Mouse (Mus musculus): ENCODE results near the gene Aak1. TPM values are rescaled to one million over a fixed set of nuclear protein-coding genes. Genes with fewer than 3 reads are reported as not detected.
A peak's percentile ranks its signal among the peaks of the same experiment; 100 is the strongest.

Aak1 gene
- polyA plus RNA-seq, 1 experiment from 2014 or later = 16.6 TPM

DNA sequence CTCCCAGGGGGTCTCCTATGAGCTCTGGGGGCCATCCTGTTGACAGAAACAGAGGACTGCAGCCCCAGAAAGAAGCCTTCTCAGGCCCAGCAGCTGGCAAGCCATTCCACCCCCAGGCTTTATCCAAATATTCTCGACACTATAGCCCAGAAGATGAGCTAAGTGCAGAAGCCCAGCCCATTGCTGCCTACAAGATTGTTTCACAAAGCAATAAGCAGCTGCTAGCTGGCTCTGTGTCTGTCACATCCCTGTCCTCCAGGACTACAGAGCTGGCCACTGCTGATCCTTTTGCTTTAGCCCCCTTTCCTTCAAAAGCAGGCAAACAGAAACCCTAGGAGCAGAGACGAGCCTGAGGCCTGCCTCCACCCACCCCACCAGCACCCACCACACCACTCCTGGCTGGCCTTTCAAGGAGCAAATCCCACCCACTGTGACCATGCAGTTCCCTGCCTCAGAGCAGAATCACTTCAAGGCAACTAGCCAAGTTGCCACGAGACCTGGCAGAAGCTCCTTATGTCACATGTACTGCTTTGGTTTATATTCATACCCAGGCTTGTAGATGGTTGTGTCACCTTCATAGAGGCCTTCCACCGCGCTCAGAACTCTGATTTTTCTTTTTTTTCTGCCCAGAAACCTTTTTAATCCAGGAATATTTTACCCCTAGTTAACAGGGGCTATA lies 147.5 kb downstream of the Aak1 start:
- Histone ChIP-seq H3K4me2 (no peak overlapping the region), H3K27me3 (no peaks in the 10 kb centered on the region), H3K4me1 (replicated peaks) (peaks cover 19% of the 10 kb centered on the region), H3K9ac (no peak overlapping the region), H3K4me3 (no peak overlapping the region), H3K9me3 (replicated peaks) (no peaks in the 10 kb centered on the region), H3K36me3 (peaks cover 20% of the 10 kb centered on the region), H3K27ac (0 out of 2 replicates have a peak overlapping the region, but pooled peaks have one; percentile 15)
- 68% methylated on average over 5 of the region's 5 CpGs for WGBS
- no peak for ATAC-seq (replicated peaks; ENCODE audit: insufficient number of reproducible peaks, insufficient read depth, low FRiP score, low read depth)

DNA sequence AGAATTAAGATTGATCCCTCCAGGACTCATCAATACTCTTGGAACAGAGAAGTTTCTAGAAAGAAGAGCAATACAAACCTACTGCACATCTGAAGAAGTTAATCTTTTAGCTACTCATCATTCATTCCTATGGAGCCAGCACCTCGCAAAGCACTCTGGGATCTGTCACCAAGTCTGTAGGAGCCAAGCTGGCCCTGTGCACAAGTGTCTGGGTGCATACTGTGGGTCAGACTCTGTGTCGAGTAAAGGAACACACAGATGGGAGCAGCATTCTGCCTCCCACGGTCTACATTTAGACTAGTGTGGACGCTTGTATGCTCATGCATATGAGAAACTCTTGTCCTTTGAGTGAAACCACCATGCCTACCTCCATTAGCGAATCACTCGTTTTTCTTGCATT lies 148.0 kb downstream of the Aak1 start:
- H3K27me3 ChIP-seq = no peaks in the 10 kb centered on the region
- no peak overlapping the region for H3K9ac ChIP-seq
- no peak for ATAC-seq (replicated peaks; ENCODE audit: insufficient number of reproducible peaks, insufficient read depth, low FRiP score, low read depth)
- peaks cover 20% of the 10 kb centered on the region for H3K36me3 ChIP-seq
- H3K4me2 ChIP-seq = no peak overlapping the region
- H3K4me3 ChIP-seq = no peak overlapping the region
- H3K27ac ChIP-seq = no peak overlapping the region
- H3K4me1 ChIP-seq (replicated peaks) = peaks cover 17% of the 10 kb centered on the region
- WGBS = 79% methylated on average over 6 of the region's 6 CpGs
- H3K9me3 ChIP-seq (replicated peaks) = no peaks in the 10 kb centered on the region

DNA sequence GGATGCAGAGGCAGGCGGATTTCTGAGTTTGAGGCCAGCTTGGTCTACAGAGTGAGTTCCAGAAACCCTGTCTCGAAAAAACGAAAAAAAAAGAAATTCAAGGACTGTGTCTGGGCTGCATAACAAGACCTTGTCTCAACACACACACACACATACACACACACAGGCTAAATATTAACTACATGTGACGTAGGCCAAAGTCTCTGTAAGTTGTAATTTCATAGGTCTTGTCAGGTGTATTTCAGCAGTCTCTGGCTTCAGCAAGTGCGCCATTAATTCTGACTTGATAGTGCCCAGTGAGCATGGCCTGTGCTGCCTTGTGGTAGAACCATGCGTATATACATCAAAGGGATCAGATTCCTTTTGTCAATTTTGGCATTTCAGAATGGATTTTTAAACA lies 152.7 kb downstream of the Aak1 start:
- H3K9ac ChIP-seq = no peak overlapping the region
- H3K36me3 ChIP-seq = peaks cover 7% of the 10 kb centered on the region
- no peaks in the 10 kb centered on the region for H3K9me3 ChIP-seq (replicated peaks)
- no peaks in the 10 kb centered on the region for H3K27me3 ChIP-seq
- peaks cover 14% of the 10 kb centered on the region for H3K4me1 ChIP-seq (replicated peaks)
- no peak for ATAC-seq (replicated peaks; ENCODE audit: insufficient number of reproducible peaks, insufficient read depth, low FRiP score, low read depth)
- no peak overlapping the region for H3K4me2 ChIP-seq
- H3K4me3 ChIP-seq = no peak overlapping the region
- H3K27ac ChIP-seq = peak overlapping the region; percentile 61
- 90% methylated on average over 6 of the region's 6 CpGs for WGBS

DNA sequence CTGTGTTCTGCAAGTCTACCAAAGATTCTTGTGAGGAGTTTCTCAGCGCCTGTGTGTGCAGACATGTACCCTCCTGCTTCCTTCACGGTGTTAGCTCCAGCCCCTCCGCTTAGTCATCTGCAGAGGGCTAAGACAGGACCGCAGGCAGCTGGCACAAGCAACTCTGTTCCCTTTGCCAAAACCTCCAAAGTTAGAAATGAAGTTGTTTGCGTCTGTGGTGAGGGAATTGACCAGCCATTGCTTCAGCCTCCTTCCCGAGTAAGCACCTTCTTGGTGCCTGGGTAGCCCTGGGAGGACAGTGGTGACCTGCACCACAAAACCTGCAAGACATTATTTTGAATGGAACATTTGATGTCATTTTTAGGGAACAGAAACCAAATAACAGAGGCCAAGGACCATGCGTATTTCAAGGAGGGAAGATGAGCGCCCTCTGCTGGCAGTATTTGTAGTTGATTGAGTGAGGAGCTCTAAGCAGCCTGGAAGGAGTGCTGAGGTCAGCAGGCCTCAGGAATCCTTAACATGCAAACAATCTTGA lies 153.3 kb downstream of the Aak1 start:
- peak; percentile 64 for ATAC-seq (replicated peaks; ENCODE audit: insufficient number of reproducible peaks, insufficient read depth, low FRiP score, low read depth)
- Histone ChIP-seq H3K27ac (peak overlapping the region; percentile 61), H3K9ac (no peak overlapping the region), H3K36me3 (0 out of 2 replicates have a peak, but pooled peaks cover 2% of the 10 kb centered on the region), H3K27me3 (no peaks in the 10 kb centered on the region), H3K4me3 (no peak overlapping the region), H3K9me3 (replicated peaks) (no peaks in the 10 kb centered on the region), H3K4me1 (replicated peaks) (peaks cover 10% of the 10 kb centered on the region), H3K4me2 (0 out of 2 replicates have a peak overlapping the region, but pooled peaks have one; percentile 24)
- 36% methylated on average over 8 of the region's 8 CpGs for WGBS

DNA sequence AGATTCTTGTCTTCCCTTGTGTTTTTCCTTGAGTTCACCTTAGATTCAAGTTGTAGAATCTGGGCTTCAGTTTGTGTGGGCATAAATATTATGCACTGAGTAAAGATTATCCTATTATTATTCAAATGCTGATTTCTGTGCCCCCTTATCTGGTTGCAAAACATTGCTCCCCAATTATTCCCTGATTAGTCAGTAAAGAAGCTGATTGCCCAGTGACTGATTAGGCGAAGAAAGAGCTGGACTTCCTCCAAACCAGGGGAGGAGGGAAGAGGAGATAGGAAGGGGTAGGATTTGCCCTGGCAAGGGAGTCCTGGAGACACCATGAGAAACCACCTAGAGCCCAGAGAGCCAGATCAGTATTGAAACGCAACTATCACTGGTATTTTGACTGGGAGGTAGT lies 154.8 kb downstream of the Aak1 start:
- Histone ChIP-seq H3K4me1 (replicated peaks) (peaks cover 10% of the 10 kb centered on the region), H3K4me3 (no peak overlapping the region), H3K4me2 (no peak overlapping the region), H3K9me3 (replicated peaks) (no peaks in the 10 kb centered on the region), H3K9ac (no peak overlapping the region), H3K36me3 (no peaks in the 10 kb centered on the region), H3K27me3 (no peaks in the 10 kb centered on the region), H3K27ac (no peak overlapping the region)
- ATAC-seq (replicated peaks; ENCODE audit: insufficient number of reproducible peaks, insufficient read depth, low FRiP score, low read depth) = no peak
- WGBS = 71% methylated on average over 2 of the region's 2 CpGs

DNA sequence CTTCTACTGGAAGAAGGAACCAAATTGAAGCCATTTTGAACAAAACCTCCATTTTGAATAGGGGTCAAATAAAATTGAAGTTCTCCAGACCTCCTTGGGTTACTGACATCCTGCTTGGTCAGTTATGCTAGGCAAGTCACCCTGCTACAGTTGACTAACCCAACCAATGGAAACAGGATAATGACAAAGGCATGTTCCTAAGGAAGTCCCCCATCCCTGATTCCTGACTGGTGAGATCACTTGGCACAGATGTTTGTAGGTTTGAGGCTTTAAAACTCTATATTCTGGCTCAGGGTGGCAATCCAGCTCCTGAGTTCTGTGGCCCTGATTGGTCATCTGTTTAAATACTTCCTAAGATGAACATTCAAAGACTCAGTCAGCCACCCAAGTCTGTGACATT lies 156.3 kb downstream of the Aak1 start:
- no peak for ATAC-seq (replicated peaks; ENCODE audit: insufficient number of reproducible peaks, insufficient read depth, low FRiP score, low read depth)
- Histone ChIP-seq H3K27me3 (no peaks in the 10 kb centered on the region), H3K27ac (no peak overlapping the region), H3K9ac (no peak overlapping the region), H3K4me2 (no peak overlapping the region), H3K9me3 (replicated peaks) (no peaks in the 10 kb centered on the region), H3K4me3 (no peak overlapping the region), H3K4me1 (replicated peaks) (peaks cover 16% of the 10 kb centered on the region), H3K36me3 (no peaks in the 10 kb centered on the region)

DNA sequence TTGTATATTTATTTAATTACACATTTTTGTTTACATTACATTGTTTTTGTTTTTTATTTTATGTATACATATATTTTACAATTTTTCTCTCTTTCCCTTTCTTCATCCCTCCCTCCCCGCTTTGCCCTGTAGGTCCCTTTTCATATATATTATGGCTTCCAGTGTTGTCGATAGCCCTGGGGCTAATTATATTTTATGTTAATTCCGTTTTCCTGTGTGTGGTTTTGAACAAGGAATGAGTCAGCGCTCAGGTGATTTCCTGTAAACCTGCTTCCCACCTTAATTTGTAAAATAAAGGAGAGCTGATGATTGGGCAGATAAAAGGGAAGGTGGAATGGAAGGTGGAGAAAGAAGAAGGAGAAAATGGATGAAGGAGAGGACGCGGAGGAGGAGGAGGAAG lies 159.6 kb downstream of the Aak1 start, which contains the start of gene Nfu1:
Gene Nfu1 (plus strand): TSS at position 350 of the 400 bp plus-strand sequence.
- no peaks in the 10 kb centered on the region for H3K9me3 ChIP-seq (replicated peaks)
- H3K36me3 ChIP-seq = peaks cover 12% of the 10 kb centered on the region; the same call in 1 of the 2 replicates
- H3K4me2 ChIP-seq = peak within 1 kb of the TSS; percentile 69
- no peak for ATAC-seq (replicated peaks; ENCODE audit: insufficient number of reproducible peaks, insufficient read depth, low FRiP score, low read depth)
- peak within 1 kb of the TSS; percentile 94 for H3K9ac ChIP-seq
- no peaks in the 10 kb centered on the region for H3K27me3 ChIP-seq
- 75% methylated on average over 6 of the region's 6 CpGs for WGBS
- H3K4me3 ChIP-seq = peak within 1 kb of the TSS; percentile 84
- H3K27ac ChIP-seq = peak within 1 kb of the TSS; percentile 94
- peaks cover 13% of the 10 kb centered on the region for H3K4me1 ChIP-seq (replicated peaks)

DNA sequence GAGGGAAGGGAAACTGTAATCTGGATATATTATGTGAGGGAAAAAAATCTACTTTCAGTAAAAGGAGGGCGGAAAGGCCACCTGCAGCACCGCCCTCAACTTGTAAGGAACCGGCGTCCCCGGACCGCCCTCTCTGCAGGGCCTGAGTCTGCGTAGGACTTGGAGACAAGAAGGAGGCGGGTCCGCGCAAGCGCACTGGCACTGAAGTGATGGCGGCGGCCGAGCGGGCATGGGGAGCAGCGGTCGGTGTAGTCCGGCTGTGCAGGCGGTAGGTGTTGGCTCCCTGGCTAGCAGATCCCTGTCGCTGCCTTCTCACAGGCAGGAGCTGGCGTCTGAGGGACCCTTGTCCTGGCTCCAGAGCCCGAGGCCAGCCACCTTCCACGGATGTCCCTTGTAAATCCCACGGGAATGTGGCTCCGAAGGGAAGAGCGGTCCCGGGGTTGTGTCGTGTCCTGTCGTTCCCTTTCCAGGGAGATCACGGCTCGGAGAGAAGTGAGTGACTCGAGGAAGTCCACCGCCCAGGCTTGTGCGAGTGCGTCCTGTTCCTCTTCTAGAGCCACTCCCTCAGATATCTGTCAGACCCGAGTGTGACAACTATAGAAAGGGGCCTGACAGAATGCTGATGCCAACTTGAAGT lies 160.5 kb downstream of the Aak1 start:
- no peaks in the 10 kb centered on the region for H3K9me3 ChIP-seq (replicated peaks)
- H3K36me3 ChIP-seq = peaks cover 17% of the 10 kb centered on the region
- H3K4me2 ChIP-seq = peak overlapping the region; percentile 69
- H3K9ac ChIP-seq = peak overlapping the region; percentile 94
- H3K4me3 ChIP-seq = peak overlapping the region; percentile 84
- under 1% methylated on average over 36 of the region's 36 CpGs for WGBS
- H3K27ac ChIP-seq = peak overlapping the region; percentile 94
- H3K4me1 ChIP-seq (replicated peaks) = peaks cover 13% of the 10 kb centered on the region
- peak; percentile 95 for ATAC-seq (replicated peaks; ENCODE audit: insufficient number of reproducible peaks, insufficient read depth, low FRiP score, low read depth)
- H3K27me3 ChIP-seq = no peaks in the 10 kb centered on the region

DNA sequence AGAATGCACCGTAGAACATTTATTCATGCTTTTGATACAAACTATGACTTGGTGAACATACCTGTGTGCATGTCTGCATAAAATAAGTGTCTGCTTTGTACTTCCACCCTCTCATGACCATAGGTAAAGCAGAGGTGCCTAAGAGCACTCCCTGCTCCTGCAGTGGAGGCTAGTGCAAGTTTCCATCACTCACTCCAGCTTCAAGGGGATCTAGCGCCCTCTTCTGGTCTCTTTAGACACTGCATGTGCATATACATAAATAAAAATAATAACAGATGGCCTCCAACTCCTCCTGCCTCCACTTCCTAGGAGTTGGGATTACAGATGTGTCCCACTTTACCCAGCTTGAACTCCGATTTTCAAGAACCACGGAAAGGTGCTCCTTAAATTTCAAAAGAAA lies 167.6 kb downstream of the Aak1 start:
- Histone ChIP-seq H3K9me3 (replicated peaks) (0 out of 2 replicates have a peak, but pooled peaks cover 3% of the 10 kb centered on the region), H3K36me3 (peaks cover 58% of the 10 kb centered on the region), H3K4me1 (replicated peaks) (0 out of 2 replicates have a peak, but pooled peaks cover 2% of the 10 kb centered on the region), H3K27me3 (no peaks in the 10 kb centered on the region), H3K9ac (no peak overlapping the region), H3K4me3 (no peak overlapping the region), H3K27ac (no peak overlapping the region), H3K4me2 (no peak overlapping the region)
- no peak for ATAC-seq (replicated peaks; ENCODE audit: insufficient number of reproducible peaks, insufficient read depth, low FRiP score, low read depth)
- 62% methylated on average over 4 of the region's 4 CpGs for WGBS

DNA sequence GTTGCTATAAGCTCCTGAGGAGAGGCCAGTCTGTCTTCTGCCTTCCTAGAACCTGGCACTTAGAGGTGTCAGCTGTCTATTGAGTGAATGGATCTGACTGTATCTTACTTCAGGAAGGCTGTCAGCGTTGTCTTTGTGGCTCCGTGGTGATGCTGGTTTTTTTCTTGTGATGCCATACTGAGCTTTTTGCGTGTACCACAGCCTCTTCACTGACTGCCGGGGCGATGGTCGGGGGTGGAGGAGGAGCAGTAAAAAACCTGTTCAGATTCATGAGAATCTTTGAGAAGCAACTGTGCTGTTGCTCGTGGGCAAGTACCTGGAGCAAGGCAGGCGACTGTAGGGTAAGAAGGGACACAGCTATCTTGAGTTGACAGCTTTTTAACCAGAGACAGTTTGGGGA lies 169.6 kb downstream of the Aak1 start:
- Histone ChIP-seq H3K4me1 (replicated peaks) (0 out of 2 replicates have a peak, but pooled peaks cover 2% of the 10 kb centered on the region), H3K4me3 (no peak overlapping the region), H3K36me3 (peaks cover 58% of the 10 kb centered on the region), H3K4me2 (no peak overlapping the region), H3K9ac (no peak overlapping the region), H3K27ac (no peak overlapping the region), H3K27me3 (no peaks in the 10 kb centered on the region), H3K9me3 (replicated peaks) (0 out of 2 replicates have a peak, but pooled peaks cover 3% of the 10 kb centered on the region)
- 85% methylated on average over 8 of the region's 8 CpGs for WGBS
- ATAC-seq (replicated peaks; ENCODE audit: insufficient number of reproducible peaks, insufficient read depth, low FRiP score, low read depth) = no peak

DNA sequence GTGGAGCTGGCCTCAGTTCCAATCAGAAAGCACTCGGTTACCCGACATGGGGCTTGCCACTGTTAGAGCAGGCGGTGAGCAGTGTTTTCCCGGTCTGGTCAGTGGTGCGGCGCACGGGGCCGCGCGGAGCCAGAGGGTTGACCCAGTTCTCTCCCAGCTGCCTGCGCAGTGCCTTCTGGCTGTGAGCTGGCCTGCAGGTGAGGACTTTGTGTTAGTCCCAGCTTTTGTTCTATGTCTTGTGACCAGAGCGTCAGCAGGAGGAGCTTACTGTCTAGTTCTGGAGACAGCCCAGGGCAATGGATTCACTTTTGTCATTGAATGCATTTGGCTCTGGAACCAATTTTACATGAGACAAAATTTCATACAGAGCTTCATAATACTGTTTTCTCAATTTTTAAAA lies 172.5 kb downstream of the Aak1 start:
- no peak overlapping the region for H3K27ac ChIP-seq
- no peak overlapping the region for H3K4me2 ChIP-seq
- H3K4me1 ChIP-seq (replicated peaks) = no peaks in the 10 kb centered on the region
- 97% methylated on average over 12 of the region's 12 CpGs for WGBS
- no peak overlapping the region for H3K9ac ChIP-seq
- peaks cover 66% of the 10 kb centered on the region for H3K36me3 ChIP-seq
- no peaks in the 10 kb centered on the region for H3K27me3 ChIP-seq
- H3K4me3 ChIP-seq = no peak overlapping the region
- ATAC-seq (replicated peaks; ENCODE audit: insufficient number of reproducible peaks, insufficient read depth, low FRiP score, low read depth) = no peak
- H3K9me3 ChIP-seq (replicated peaks) = 0 out of 2 replicates have a peak, but pooled peaks cover 3% of the 10 kb centered on the region
